Mouse (Mus musculus) forebrain, embryonic 12.5 days (tissue): ENCODE data around the gene Ankrd53. TPM values are rescaled to one million over a fixed set of nuclear protein-coding genes. Genes with fewer than 3 reads are reported as not detected.
"Not testable (repeated sequence)": the region's sequence is repeated elsewhere in the genome, so short reads cannot be mapped to it uniquely, and the experiment has no call there.

Experiments used
- ATAC-seq: fragments of 200-750 bp; cut with Nextera tagmentation; 2 replicates; pipeline ENCODE4 v1.8.0; 2017; ENCODE audit warnings: moderate TSS enrichment; ENCODE audit not compliant: low FRiP score
- H3K27ac ChIP-seq: fragments of 300-500 bp; sonication (generic); 2 replicates; pipeline ENCODE4 v1.5.1; 2016; ENCODE audit warnings: mild to moderate bottlenecking
- H3K27me3 ChIP-seq: fragments of 300-500 bp; sonication (generic); 2 replicates; pipeline ENCODE4 v1.6.1; 2016; ENCODE audit warnings: mild to moderate bottlenecking
- H3K36me3 ChIP-seq: fragments of 300-500 bp; sonication (generic); replicated peaks from 2 replicates; pipeline ENCODE4 v1.6.1; 2016; ENCODE audit warnings: mild to moderate bottlenecking
- H3K4me1 ChIP-seq: fragments of 300-500 bp; sonication (generic); 2 replicates; pipeline ENCODE4 v1.6.1; 2016
- H3K4me2 ChIP-seq: fragments of 300-500 bp; sonication (generic); 2 replicates; pipeline ENCODE4 v1.6.1; 2016; ENCODE audit warnings: mild to moderate bottlenecking, moderate library complexity
- H3K4me3 ChIP-seq: fragments of 300-500 bp; sonication (generic); replicated peaks from 2 replicates; pipeline ENCODE4 v1.5.1; 2016; ENCODE audit warnings: mild to moderate bottlenecking
- H3K9ac ChIP-seq: fragments of 300-500 bp; sonication (generic); 2 replicates; pipeline ENCODE4 v1.6.1; 2016; ENCODE audit warnings: mild to moderate bottlenecking
- H3K9me3 ChIP-seq: fragments of 300-500 bp; sonication (generic); 2 replicates; pipeline ENCODE4 v1.6.1; 2016
- WGBS: fragments of 180-500 bp; shearing (Covaris S2); methylation state at CpG from one replicate; pipeline ENCODE4 v1.1.7; 2016; 5-methylcytosine and 5-hydroxymethylcytosine counted together
- polyA plus RNA-seq: library from polyadenylated mRNA; unstranded; fragments of >200 nt; fragmentation: Nextera tagmentation; extraction: Ambion mirVana; gene quantifications from 2 replicates; pipeline ENCODE4 v1.2.1, GENCODE M21; 2016

Ankrd53 gene
- polyA plus RNA-seq, 1 experiment from 2014 or later, result 0.15 TPM

DNA sequence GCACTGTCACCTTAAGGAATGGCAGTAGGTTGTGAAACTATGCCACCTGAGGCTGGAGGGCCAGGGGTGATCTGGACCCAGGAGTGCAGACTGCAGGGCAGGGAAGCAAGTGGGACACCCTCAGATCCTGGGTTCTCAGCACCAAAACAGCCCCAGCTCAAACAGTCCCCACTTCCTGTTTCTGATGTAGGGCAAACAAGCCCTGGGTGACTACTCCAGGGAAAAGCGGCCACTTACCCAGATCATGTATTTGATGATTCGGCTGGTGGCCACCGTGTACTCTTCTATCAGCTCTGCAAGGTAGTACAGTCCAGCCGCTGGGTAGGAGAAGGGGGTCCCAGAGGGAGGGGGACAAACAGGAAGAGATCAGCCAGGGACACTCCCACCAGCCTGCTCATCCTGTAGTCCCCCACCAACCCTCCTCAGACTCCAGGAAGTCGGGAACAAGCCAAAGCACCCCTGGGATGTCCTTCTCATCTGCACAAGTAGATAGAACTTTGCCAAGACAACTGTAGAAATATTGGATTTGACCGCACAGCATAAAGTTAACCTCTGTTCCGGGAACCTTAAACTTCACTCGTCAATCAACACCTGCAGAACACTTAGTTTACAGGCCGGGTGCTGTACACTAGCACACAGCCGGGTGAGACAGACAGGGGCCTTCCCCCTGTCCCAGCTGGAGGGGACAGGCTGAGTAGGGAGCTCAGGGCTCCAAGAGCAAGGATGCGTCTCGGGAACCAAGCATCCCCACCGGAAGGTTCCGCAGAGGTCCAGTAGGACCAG lies 12.5 kb downstream of the Ankrd53 start:
- Histone ChIP-seq H3K4me1 (peaks cover 21% of the 10 kb centered on the region), H3K9ac (peak overlapping the region; percentile 90), H3K27ac (peak overlapping the region; percentile 71), H3K9me3 (no peaks in the 10 kb centered on the region), H3K36me3 (peaks cover 23% of the 10 kb centered on the region), H3K4me3 (peak overlapping the region; percentile 89), H3K4me2 (peak overlapping the region; percentile 84), H3K27me3 (no peaks in the 10 kb centered on the region)
- peak; percentile 31 for ATAC-seq
- WGBS, result 2% methylated on average over 14 of the region's 14 CpGs

GRCm38 (mm10) chr6:83775638-83776293 lies 13.3 kb downstream of the Ankrd53 start, which contains the start of gene Tex261:
Tex261 (minus strand) TSS chr6:83775813.
- peaks cover 18% of the 10 kb centered on the region for H3K36me3 ChIP-seq
- H3K9ac ChIP-seq, result peak within 1 kb of the TSS; percentile 90
- peak within 1 kb of the TSS; percentile 84 for H3K4me2 ChIP-seq
- peak; percentile 96 for ATAC-seq
- peak within 1 kb of the TSS; percentile 89 for H3K4me3 ChIP-seq
- under 1% methylated on average over 42 of the region's 45 CpGs for WGBS
- H3K27ac ChIP-seq, result peak within 1 kb of the TSS; percentile 71
- H3K27me3 ChIP-seq, result no peaks in the 10 kb centered on the region
- no peaks in the 10 kb centered on the region for H3K9me3 ChIP-seq
- H3K4me1 ChIP-seq, result peaks cover 21% of the 10 kb centered on the region

- H3K9ac ChIP-seq, result no peak overlapping the region
- 93% methylated on average over 7 of the region's 7 CpGs for WGBS
- no peak overlapping the region for H3K4me2 ChIP-seq
- H3K4me1 ChIP-seq, result peaks cover 18% of the 10 kb centered on the region
- no peaks in the 10 kb centered on the region for H3K36me3 ChIP-seq
- no peak overlapping the region for H3K27ac ChIP-seq
- H3K9me3 ChIP-seq, result no peaks in the 10 kb centered on the region
- no peak for ATAC-seq
- H3K4me3 ChIP-seq, result no peak overlapping the region
- H3K27me3 ChIP-seq, result no peaks in the 10 kb centered on the region
Measured at GRCm38 (mm10) chr6:83778306-83778705, 15.9 kb downstream of the Ankrd53 start.

DNA sequence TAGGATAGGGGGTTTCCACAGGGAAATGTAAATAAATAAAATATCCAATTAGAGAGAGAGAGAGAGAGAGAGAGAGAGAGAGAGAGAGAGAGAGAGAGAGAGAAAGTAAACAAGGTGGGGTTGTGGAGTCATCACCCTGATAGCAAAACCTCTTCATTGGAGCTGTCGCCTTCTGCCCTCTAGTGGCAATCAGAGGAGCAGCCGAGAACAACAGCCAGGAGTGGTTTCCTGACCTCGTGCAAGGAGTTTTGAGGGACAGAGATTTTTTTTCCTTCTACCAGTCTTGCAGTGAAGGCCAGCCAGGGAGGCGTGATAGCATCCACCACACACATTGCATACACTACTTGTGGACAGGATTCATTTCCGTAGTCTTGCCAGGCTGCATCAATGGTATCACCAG lies 16.6 kb downstream of the Ankrd53 start:
- no peak overlapping the region for H3K27ac ChIP-seq
- H3K36me3 ChIP-seq, result no peaks in the 10 kb centered on the region
- H3K4me2 ChIP-seq, result no peak overlapping the region
- ATAC-seq, result no peak
- H3K4me1 ChIP-seq, result peaks cover 14% of the 10 kb centered on the region
- WGBS, result 3% methylated on average over 5 of the region's 5 CpGs
- no peaks in the 10 kb centered on the region for H3K27me3 ChIP-seq
- no peaks in the 10 kb centered on the region for H3K9me3 ChIP-seq
- no peak overlapping the region for H3K4me3 ChIP-seq
- H3K9ac ChIP-seq, result no peak overlapping the region

DNA sequence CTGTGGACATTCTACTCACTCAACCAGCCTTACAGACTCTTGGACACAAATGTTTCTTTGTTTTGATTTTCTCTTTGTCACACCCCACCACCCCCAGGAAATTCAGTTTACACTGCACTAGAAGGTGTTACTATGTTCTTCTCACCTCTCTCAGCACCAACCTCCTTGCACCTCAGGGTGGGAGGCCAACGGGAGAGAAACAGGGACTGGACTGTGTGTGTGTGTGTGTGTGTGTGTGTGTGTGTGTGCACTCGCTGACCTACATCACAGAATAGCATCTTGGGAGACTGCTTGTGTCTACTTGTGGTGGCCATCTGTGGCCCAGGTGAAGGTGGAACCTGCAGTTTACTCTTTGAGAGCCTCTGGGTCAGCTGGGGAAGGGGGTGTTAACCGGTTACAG lies 24.0 kb downstream of the Ankrd53 start:
- Histone ChIP-seq H3K4me1 (peaks cover 2% of the 10 kb centered on the region; the same call in 1 of the 2 replicates), H3K27ac (no peak overlapping the region), H3K9ac (no peak overlapping the region), H3K36me3 (no peaks in the 10 kb centered on the region), H3K4me3 (no peak overlapping the region), H3K4me2 (no peak overlapping the region), H3K9me3 (no peaks in the 10 kb centered on the region), H3K27me3 (no peaks in the 10 kb centered on the region; the same call in none of the 2 replicates)
- ATAC-seq, result no peak
- WGBS, result 77% methylated on average over 3 of the region's 3 CpGs

DNA sequence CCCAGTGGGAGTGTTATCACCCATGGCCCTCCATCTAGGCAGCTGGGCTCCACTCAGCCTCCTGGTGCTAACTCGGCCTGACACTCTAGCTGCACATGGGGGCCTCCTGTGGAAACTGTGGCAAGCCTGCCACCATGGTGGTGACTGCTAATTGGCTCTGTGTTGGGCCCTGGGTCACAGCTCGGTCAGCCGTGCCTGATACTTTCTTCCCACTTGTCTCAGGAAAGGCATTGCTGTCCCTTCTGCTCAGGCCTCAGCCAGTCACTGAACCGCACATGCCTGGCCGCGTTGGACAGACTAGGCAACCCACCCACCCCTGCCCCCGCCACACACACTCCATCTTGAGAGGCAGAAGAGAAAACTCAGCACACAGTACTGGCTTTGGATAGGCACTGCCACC lies 26.1 kb downstream of the Ankrd53 start:
- no peak overlapping the region for H3K27ac ChIP-seq
- H3K4me2 ChIP-seq, result no peak overlapping the region
- no peaks in the 10 kb centered on the region for H3K9me3 ChIP-seq
- H3K9ac ChIP-seq, result no peak overlapping the region
- no peak overlapping the region for H3K4me3 ChIP-seq
- no peaks in the 10 kb centered on the region for H3K36me3 ChIP-seq
- ATAC-seq, result peak; percentile 46
- peaks cover 4% of the 10 kb centered on the region for H3K27me3 ChIP-seq
- 33% methylated on average over 7 of the region's 7 CpGs for WGBS
- peaks cover 2% of the 10 kb centered on the region; the same call in 1 of the 2 replicates for H3K4me1 ChIP-seq

DNA sequence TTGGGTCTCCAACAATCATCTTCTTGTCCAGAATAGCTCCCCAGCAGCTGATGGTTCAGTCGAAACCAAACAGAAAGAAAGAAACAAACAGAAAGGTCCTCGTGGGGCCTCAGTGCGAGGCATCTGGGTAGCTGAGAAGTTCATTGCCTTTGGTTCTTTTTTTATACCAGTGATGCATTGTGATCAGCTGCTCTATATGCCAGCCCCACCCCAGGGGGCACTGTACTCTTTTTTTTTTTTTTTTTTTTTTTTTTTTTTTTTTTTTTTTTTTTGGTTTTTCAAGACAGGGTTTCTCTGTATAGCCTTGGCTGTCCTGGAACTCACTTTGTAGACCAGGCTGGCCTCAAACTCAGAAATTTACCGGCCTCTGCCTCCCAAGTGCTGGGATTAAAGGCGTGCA lies 28.1 kb downstream of the Ankrd53 start:
- not testable (repeated sequence) for H3K4me3 ChIP-seq, H3K27ac ChIP-seq, ATAC-seq, H3K4me1 ChIP-seq, H3K9me3 ChIP-seq, H3K4me2 ChIP-seq, H3K27me3 ChIP-seq, H3K9ac ChIP-seq, H3K36me3 ChIP-seq
- WGBS, result 88% methylated on average over 5 of the region's 5 CpGs

DNA sequence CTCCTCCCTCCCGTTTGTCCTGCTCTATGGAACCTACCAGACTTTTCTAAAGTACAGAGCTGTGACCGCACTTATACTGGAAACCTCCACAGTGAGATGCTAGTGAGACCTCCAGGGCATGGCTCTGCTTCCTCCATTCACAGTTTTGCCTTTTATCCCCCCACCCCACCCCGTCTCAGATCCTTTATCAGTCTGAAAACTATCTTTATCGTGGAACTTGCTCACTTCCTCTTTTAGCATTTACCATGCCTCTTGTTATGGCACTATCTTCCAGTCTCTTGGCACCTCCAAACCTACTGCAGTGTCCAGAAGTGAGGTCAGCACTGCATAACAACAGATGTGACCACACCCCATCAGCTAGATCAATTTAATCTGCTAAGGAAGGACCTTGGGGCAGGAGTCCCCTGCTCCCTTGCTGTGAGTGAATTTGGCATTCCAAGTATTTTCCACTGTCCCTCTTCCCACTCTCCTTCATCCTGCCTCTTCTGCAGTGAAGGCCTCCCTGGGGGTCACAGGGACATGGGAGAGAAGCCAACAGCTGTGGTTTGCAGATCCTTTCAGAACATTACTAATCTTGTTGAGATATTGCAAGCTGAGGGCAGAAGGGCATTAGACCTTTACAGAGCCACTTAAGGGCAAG lies 28.9 kb downstream of the Ankrd53 start:
- Histone ChIP-seq H3K36me3 (no peaks in the 10 kb centered on the region), H3K4me1 (peaks cover 12% of the 10 kb centered on the region), H3K27ac (no peak overlapping the region), H3K9ac (no peak overlapping the region), H3K9me3 (no peaks in the 10 kb centered on the region), H3K4me2 (no peak overlapping the region), H3K27me3 (peaks cover 4% of the 10 kb centered on the region; the same call in 1 of the 2 replicates), H3K4me3 (no peak overlapping the region)
- no peak for ATAC-seq
- 70% methylated on average over 4 of the region's 4 CpGs for WGBS

DNA sequence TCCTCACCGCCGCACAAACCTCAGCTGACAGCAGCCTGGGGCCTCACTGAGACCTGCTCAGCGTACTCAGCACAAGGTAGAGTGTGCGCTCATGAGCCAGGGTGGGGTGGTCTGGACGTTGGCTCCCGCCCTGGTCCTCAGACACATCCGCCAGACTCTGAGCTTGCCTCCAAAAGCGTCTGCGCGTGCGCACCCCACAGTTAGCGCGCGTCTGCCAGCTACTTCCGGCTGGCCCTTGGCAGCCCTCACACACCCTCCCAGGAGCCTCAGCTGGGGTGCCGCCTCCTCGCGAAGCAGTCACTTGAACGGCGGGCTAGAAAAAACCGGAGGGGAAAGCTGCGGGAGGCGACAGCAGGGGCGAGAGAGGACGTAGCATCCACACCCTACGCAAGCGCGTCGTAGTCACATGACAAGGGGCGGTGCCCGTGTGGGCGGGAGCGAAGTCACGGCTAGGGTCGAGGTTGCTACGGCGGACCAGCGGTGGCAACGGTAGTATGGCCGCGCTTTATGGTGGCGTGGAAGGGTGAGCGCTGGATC lies 32.4 kb downstream of the Ankrd53 start, which contains the start of gene Nagk:
Gene Nagk (plus strand): TSS at position 223 of the 537 bp plus-strand sequence.
- peaks cover 4% of the 10 kb centered on the region; the same call in 1 of the 2 replicates for H3K27me3 ChIP-seq
- peaks cover 10% of the 10 kb centered on the region for H3K4me1 ChIP-seq
- peak within 1 kb of the TSS; percentile 97 for H3K27ac ChIP-seq
- no peaks in the 10 kb centered on the region for H3K9me3 ChIP-seq
- peaks cover 4% of the 10 kb centered on the region; the same call in 1 of the 2 replicates for H3K36me3 ChIP-seq
- H3K4me3 ChIP-seq, result peak within 1 kb of the TSS; percentile 73
- H3K9ac ChIP-seq, result peak within 1 kb of the TSS; percentile 79
- ATAC-seq, result peak; percentile 95
- peak within 1 kb of the TSS; percentile 81 for H3K4me2 ChIP-seq
- under 1% methylated on average over 43 of the region's 43 CpGs for WGBS

DNA sequence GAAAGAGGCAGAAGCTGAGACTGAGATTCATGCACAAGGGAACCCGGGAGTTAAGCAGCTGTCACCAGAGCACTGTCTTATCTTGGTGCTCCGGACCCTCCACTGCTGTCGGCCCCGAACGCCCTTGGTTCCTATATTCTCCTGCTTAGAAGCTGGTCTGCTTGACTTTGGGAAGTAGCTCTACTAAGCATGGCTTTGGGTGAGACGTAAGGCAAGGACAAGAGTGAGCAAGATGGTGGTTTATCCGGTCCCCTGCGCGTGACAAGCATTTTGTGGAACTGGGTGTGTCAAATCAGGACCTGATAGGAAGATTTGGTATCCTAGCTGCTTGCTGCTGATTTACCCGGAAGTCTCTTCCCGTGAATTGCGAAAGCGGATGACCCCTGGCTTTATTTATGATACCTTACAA lies 33.1 kb downstream of the Ankrd53 start:
- H3K9ac ChIP-seq, result peak overlapping the region; percentile 79
- H3K4me2 ChIP-seq, result peak overlapping the region; percentile 81
- H3K4me1 ChIP-seq, result peaks cover 10% of the 10 kb centered on the region
- no peaks in the 10 kb centered on the region for H3K9me3 ChIP-seq
- no peak for ATAC-seq
- peaks cover 7% of the 10 kb centered on the region for H3K36me3 ChIP-seq
- H3K27me3 ChIP-seq, result peaks cover 4% of the 10 kb centered on the region; the same call in 1 of the 2 replicates
- H3K27ac ChIP-seq, result peak overlapping the region; percentile 97
- peak overlapping the region; percentile 73 for H3K4me3 ChIP-seq
- 17% methylated on average over 13 of the region's 13 CpGs for WGBS

- no peak overlapping the region for H3K4me2 ChIP-seq
- peaks cover 4% of the 10 kb centered on the region; the same call in 1 of the 2 replicates for H3K27me3 ChIP-seq
- no peak overlapping the region for H3K9ac ChIP-seq
- H3K27ac ChIP-seq, result no peak overlapping the region
- H3K4me1 ChIP-seq, result peaks cover 10% of the 10 kb centered on the region
- WGBS, result 61% methylated on average over 3 of the region's 3 CpGs
- peaks cover 19% of the 10 kb centered on the region for H3K36me3 ChIP-seq
- H3K4me3 ChIP-seq, result no peak overlapping the region
- H3K9me3 ChIP-seq, result no peaks in the 10 kb centered on the region
- ATAC-seq, result no peak
Measured at GRCm38 (mm10) chr6:83796686-83797085, 34.2 kb downstream of the Ankrd53 start.

DNA sequence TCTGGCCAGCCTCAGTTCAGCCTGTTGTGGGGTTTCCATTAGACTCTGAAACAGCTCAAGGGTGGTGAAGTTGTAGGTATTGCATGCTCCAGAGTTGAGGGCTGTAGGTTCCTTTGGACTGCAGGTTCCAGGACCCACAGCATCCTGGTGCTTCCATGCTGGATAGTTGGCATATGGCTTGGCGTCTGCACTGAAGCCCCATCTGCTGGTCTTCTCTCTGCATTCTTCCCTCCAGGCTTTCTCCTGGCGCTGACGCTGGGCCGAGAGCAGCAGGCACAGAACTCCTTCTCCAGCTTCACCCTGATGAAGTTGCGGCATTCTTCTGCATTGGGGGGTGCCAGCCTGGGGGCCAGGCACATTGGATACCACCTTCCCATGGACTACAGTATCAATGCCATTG lies 39.6 kb downstream of the Ankrd53 start:
- no peaks in the 10 kb centered on the region for H3K4me1 ChIP-seq
- H3K9ac ChIP-seq, result no peak overlapping the region
- no peak overlapping the region for H3K27ac ChIP-seq
- 85% methylated on average over 5 of the region's 5 CpGs for WGBS
- H3K4me2 ChIP-seq, result no peak overlapping the region
- no peaks in the 10 kb centered on the region for H3K27me3 ChIP-seq
- H3K9me3 ChIP-seq, result no peaks in the 10 kb centered on the region
- no peak for ATAC-seq
- no peak overlapping the region for H3K4me3 ChIP-seq
- H3K36me3 ChIP-seq, result peaks cover 44% of the 10 kb centered on the region
